Mouse (Mus musculus) urinary bladder, postnatal 14 days (tissue): Measurements from ENCODE around the gene Tes.

Experiments
- DNase-seq: peaks from one replicate; pipeline ENCODE4 v3.0.0; 2021; ENCODE audit warnings: low spot score

The Tes gene

GRCm38 (mm10) chr6:17079304-17079703 lies 14.4 kb downstream of the Tes start:
- peak; percentile 12 for DNase-seq

GRCm38 (mm10) chr6:17079826-17080225 lies 14.9 kb downstream of the Tes start:
- DNase-seq, result no peak

DNA sequence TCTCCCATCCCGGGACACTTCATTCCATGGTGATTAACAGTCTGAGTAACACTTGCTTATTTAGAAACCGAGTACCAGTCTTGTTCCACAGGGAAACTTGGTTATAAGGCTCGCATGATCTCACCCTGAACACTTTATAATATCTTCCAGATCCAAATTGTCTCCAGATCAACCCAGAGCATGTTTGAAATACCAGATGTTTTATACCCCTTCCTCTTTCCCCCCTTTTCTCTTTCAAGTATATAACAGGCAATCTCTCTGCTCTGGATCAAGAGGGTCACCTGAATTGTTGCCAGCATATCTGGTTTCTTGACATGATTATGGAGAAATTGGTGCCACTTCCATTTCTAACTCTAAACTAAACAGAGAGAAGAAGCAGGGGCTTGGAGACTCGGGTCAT lies 17.3 kb downstream of the Tes start:
- DNase-seq, result no peak

GRCm38 (mm10) chr6:17082800-17083199 lies 17.9 kb downstream of the Tes start:
- DNase-seq, result no peak

GRCm38 (mm10) chr6:17087485-17087884 lies 22.5 kb downstream of the Tes start:
- DNase-seq, result peak; percentile 85

GRCm38 (mm10) chr6:17097301-17097700 lies 32.4 kb downstream of the Tes start:
- no peak for DNase-seq

DNA sequence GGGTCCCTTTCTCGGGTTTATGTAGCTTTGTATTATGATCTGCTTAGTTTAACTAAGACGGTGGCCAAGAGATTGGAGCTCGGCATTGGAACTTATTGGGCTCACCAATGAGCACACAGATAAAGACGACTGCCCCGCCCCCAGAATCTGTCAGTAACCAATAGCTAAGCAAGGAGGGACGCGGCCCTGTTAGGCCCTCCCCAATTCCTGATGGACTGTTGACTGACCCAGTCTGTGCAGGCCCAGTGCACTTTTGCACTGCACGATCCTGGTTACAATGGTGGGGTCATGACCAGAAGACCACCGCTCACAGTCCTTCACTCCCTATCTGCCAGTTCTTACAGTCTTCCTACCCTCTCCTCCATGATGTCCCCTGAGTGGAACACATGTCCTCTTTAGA lies 33.6 kb downstream of the Tes start:
- DNase-seq, result no peak

DNA sequence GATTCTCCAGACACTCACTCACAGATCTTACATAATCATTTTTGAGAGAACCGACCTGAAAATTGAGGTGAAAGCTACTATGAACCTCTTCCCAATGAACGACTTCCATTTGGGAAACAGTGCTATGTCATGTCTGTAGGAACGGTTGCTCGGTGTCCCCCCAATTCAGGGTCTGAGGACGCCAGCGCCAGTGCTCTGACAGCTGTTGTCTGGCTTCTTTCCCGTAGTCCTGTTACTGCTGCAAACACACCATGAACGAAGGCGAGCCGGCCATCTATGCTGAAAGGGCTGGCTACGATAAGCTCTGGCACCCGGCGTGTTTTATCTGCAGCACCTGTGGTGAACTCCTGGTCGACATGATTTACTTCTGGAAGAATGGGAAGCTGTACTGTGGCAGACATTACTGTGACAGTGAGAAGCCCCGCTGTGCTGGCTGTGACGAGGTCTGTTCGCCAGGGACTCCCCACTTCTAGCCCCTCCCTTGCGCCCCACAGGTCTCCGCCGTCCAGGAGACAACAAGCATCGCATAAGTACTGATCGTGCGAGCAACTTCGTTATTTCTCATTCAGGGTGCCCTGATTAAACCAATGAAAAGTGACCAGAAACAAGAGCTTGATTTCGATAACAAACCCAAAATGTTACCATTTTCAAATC lies 34.7 kb downstream of the Tes start:
- no peak for DNase-seq

DNA sequence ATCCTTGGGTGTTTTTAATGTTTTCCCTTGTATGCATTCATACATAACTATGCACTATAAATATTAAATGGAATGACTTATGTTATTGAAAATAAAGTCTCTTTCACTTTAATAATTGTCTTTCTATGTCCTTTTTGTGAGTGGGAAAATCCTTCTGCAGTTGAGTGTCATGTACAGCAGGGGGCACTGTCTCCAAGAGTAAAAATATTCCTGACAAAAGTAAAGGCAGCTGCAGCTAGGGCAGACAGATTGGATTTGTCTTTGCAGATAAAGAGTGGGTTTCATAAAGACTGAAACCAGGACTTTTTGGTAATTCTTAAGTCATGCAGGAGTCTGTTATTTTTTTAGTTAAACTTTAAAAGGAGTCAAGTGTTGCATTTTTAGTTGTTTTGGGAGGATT lies 40.8 kb downstream of the Tes start:
- DNase-seq, result peak; percentile 40

DNA sequence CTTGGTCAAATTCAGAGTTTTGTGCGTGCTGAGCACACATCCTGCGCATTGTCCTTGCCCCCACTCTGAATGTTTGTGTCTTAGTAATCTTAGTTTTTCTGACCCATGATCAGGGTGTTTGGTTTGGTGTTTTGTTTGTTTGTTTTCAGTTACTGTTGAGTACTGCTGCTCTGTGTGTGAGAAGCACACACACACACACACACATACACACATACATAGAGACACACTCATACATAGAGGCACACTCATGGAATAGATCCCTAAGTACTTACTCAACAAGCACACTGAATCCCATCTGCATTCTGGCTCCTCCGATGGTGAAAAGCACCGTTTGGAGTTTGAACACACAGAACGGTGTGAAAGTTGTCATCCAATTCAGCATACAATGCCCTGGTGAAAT lies 41.5 kb downstream of the Tes start:
- no peak for DNase-seq

GRCm38 (mm10) chr6:17109204-17109603 lies 44.3 kb downstream of the Tes start:
- DNase-seq, result no peak

DNA sequence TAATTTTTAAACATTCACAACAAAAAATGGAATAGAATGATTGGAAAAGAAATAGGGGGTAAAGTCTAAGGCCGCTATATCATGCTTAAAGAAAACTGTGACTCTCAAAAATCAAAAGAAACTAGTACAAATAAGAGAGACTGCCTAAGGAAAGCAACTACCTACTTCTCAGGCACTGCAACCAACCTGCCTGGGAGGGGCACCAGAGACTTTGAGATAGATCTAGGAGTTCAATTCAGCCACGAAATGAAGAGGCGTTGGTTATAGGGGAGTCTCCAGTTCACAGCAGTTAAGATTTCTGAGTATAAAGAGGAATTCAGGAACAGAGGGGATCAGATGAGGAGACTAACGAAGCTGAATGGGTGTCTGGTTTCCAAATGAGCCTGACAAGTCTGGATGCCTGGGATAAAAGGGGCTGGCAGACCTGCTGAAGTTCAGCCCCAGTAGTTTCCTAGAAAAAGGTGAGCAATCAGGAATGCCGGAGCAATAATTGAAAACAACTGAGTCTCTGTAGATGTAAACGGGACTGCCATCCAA lies 45.7 kb downstream of the Tes start:
- DNase-seq, result peak; percentile 29

GRCm38 (mm10) chr6:17112081-17112480 lies 47.1 kb downstream of the Tes start:
- no peak for DNase-seq

GRCm38 (mm10) chr6:17112990-17113389 lies 48.0 kb downstream of the Tes start:
- no peak for DNase-seq

- peak; percentile 14 for DNase-seq
Measured at GRCm38 (mm10) chr6:17114588-17114987, 49.6 kb downstream of the Tes start.

GRCm38 (mm10) chr6:17115046-17115790 lies 50.3 kb downstream of the Tes start:
- DNase-seq, result peak; percentile 36

GRCm38 (mm10) chr6:17119521-17120232 lies 54.7 kb downstream of the Tes start:
- no peak for DNase-seq

DNA sequence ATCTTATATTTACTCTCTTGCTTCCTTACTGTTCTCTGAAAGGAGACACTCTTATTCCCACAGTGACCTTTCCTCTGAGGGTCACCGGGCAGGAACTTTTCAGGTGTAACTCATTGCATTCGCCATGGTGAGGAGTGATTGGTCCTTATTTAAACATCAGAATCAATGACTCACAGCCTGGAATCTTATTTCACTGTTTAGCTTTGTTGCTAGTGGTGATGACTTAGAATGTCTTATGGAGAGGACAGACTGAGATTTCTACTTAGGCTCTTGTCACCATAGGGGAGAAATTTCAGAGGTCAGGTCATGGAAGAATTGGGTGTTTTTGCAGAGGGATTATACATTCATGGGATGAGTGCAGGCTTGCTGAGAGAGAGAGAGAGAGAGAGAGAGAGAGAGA lies 75.1 kb downstream of the Tes start:
- DNase-seq, result no peak

GRCm38 (mm10) chr6:17142577-17143359 lies 77.8 kb downstream of the Tes start:
- DNase-seq, result peak; percentile 4

- DNase-seq, result no peak
Measured at GRCm38 (mm10) chr6:17151071-17151715, 86.2 kb downstream of the Tes start.

- no peak for DNase-seq
Measured at GRCm38 (mm10) chr6:17152551-17152950, 87.6 kb downstream of the Tes start.
